Mouse (Mus musculus) c-Kit-positive CD71-positive TER-119-negative erythroid progenitor cells, embryonic 14.5 days (primary cell): Measurements from ENCODE around the gene Ddt.

Experiments
- DNase-seq: peaks from one replicate; pipeline ENCODE4 v3.0.0-alpha.2; 2013; ENCODE audit warnings: low read depth

Gene Ddt

DNA sequence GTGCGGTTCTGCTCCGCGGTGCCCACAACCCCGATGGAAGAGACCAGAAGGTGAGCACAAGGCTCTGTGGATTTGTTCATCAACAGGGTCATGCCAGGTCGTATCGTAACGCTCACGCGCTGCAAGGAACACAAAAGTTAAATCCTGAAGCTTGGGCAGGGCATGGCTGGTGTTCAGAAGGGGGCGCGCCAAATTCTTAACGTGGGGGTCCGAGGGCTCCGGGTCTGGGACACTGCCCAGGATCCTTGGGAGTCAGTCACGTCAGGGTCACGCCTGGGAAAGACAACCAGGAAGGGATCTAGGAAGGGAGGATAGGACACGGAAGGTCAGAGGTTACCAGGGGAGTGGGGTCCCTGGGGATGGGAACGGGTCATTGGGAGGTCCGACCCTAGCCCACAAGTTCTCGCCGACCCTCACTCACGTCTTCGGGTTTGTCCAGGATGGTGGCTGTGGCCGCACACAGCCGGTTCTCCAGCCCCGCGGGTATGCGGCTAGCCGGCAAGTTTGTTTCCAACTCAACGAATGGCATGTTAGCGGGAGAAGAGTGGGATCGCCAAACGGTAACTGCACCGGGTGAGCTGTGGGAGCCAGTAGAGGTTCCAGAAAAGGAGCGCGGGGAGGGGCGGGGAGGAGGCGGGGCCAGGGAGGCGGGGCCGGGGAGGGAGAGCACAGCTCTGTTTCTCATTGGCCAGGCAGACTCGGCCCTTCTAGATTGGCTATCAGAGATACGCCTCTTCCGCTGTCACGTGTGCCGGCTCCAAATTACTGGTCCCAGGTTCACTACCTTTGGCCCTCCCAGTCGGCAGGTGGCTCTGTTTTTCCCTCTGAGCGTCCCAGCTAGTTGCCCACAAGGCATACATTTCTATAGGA, at the start of gene Ddt:
Gene Ddt (minus strand): TSS at position 620 of the 870 bp plus-strand sequence.
- DNase-seq, result peak; percentile 85

DNA sequence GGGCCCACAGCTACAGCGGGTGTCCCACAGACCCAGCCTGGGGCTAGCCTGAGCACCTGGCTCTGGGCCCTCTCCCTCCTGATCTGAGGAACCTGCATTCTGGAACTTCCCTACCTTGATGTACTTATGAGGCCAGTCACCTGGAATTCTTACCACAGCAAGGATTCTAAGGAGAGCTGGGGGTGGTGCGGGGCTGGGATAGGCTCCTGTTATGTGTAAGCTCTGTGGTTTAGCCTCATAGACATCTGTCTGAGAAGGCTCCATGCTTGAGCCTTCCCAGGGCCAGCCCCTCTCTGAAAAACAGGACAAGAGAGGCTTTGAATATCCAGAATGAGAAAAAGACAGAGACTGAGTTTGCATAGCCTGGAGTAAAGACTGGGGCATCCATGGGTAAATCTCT, 49.2 kb upstream of the Ddt start, which contains the start of gene Gstt4:
Gene Gstt4 (minus strand): TSS at position 101 of the 400 bp plus-strand sequence.
- DNase-seq, result no peak

- no peak for DNase-seq
Measured at GRCm38 (mm10) chr10:75819882-75820281, 46.7 kb upstream of the Ddt start.

GRCm38 (mm10) chr10:75818641-75819040, 45.4 kb upstream of the Ddt start:
- no peak for DNase-seq

GRCm38 (mm10) chr10:75804217-75804616, 31.0 kb upstream of the Ddt start:
- DNase-seq, result no peak

- DNase-seq, result peak; percentile 51
Measured at GRCm38 (mm10) chr10:75798176-75798696, 25.0 kb upstream of the Ddt start, which contains the start of gene Gstt1. Gene Gstt1 (minus strand): TSS chr10:75798584.

DNA sequence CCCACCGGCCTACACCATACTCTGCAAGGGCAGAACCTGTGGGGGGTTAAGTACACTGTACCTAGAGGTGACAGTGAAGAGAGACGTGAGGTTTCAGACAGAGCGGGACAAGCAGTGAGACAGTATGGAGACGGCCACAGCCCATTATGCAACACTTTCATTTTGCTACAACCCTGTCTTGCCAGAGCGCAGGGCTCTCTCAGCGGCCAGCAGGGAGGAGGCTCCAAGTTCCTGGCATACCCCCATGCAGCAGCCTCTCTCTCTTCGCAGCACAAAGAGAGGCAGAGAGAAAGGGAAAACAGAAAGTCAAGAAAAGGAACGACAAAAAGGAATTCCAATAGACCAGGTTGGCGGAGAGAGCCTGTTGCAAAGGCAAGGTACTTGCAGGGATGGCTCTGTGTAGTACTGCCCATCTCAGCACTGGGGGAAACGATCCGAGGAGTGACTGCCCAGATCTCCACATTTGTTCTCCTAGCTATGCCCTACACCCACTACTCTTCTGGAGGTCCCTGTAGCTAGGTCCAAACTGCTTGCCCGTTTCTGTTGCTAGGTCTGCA, 24.5 kb upstream of the Ddt start:
- DNase-seq, result no peak

DNA sequence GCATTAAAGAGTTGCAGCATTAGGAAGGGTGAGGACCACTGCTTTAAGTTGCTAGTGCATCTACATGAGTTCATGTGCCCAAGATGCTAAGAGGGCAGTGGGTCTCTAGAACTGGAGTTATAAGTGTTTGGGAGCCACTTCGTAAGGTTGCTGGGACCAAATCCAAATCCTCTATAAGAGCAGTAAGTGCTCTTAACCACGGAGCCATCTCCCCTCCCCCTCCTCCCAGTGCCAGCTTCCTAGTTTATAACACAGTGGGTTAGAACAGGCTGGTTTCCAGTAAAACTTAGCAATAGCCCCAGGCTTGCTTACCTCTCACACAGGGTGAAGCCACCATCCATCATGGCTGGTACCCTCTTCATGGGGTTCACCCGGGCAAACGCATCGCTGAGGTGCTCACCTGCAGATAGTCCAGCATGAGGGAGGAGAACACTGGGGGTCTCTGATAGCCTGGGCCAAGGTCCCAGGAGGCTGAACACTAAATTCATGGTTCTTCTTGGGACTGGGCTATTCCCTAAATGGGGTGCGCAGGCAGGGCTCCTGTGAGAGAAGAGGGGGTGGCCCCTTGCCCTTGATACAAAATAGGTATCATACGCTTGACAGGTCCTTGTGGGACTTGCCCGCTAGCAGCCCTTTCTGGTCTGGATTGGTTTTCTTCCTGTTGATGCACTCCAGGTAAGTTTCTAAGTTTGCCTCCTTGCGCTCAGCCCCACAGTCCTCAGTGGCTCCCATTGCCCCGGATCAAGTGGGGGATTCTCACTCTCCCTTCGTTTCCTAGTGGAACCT, 23.7 kb upstream of the Ddt start:
- no peak for DNase-seq

GRCm38 (mm10) chr10:75794880-75795279, 21.7 kb upstream of the Ddt start:
- no peak for DNase-seq

- DNase-seq, result no peak
Measured at GRCm38 (mm10) chr10:75790773-75791172, 17.6 kb upstream of the Ddt start.

GRCm38 (mm10) chr10:75789841-75790240, 16.6 kb upstream of the Ddt start:
- DNase-seq, result no peak

DNA sequence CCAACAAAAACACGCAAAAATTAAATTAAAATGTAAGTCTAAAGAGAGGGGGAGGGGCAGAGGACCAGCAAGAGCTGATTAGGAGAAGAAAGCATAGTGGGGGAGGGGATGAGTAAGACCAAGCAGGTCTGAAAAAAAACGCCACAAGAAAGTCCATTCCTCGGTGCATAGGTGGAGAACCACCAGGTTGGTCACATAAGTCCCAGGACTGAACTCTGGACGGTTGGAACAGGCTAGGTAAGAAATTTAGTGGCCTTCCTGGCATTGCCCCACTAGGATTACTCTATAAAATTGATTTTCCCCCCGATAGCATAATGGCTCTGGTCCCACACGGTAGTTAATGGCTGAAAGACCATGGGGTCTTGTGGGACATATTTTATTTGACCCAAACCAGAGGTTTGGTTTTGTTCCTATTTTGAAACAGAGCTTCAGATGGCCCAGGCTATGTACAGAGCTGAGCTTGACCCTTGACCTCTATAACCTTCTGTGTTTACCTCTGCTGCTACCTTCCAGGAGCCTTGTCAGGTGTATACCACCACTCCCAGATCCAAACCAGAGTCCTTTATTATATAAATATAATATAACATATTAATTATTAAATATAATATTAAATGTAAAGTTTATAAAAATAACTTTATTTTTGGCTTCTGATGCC, 16.0 kb upstream of the Ddt start:
- no peak for DNase-seq

DNA sequence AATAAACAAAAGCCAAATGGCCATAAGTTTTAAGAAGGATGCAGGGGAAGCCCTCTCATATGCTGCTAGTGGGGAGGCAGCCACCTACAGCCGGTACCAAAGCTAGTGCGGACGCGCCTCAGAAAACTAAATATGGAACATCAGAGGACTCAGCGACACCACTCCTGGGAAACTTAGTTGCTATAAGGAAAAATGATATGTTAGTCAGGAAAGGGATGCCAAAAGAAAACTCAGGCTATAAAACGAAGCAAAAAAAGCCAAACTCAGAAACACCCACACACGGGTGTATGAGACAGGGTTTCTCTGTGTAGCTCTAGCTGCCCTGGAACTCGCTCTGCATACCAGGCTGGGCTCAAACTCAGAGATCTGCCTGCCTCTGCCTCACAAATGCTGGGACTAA, 15.1 kb upstream of the Ddt start:
- no peak for DNase-seq

DNA sequence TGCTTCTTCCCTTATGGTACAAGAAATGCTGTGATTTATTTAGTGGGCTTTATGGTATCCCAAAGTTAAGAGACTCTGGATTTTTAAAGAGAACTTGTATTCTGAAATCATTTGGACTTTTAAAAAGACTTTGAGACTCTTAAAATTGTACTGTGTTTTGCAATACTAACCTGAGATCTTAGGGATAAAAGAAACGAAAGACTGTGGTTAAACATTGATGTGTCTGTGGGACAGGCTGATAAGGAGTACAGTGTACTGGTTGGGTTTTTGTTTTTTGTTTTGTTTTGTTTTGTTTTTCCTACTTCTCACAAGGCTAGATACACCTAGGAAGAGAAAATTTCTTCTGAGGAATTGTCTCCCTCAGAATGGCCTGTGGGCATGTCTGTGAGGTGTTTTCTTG, 12.2 kb upstream of the Ddt start:
- no peak for DNase-seq

DNA sequence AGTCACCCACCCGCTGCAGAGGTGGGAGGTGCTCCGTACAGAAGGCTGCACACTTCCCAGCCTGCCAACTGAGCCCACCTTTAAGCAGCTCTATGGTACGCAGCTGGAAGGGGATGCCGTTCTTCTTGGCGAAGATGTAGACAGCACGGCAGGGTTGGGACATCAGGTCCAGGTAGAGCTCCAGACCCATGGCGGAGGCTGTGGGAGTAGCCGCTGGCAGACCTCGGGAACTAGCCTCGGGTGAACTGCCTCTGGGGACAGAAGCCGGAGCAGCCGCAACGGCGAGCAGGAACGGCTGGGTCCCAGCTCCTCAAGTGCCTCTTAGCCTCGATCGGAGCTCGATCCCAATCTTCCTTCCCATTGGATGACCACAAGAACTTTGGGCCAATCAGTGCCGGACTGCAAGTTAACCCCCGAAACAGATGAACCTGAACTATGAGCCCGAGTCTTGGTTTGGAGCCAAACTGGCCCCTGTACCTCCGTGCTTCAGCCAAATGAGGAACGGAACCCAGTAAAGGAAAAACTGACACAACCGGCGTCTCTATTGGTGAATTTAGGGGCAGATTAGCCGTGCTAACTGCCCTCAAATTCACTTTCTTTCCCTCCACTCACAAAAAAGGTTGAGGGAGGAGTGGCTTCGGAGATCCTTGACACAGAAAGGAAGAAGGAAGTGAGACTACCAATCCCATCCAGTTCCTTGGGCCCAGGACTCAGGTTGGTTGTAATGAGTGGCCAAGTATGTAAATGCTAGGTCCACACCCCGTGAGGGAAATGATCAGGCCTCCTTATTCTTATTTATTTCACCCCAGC, 7.8 kb upstream of the Ddt start, which contains the start of the genes Gm20441 and Gstt3:
Gene Gm20441 (minus strand): TSS at position 186 of the 810 bp plus-strand sequence.
Gene Gstt3 (minus strand): TSS at position 646 of the 810 bp plus-strand sequence.
- DNase-seq, result no peak

GRCm38 (mm10) chr10:75779206-75780174, 6.3 kb upstream of the Ddt start:
- no peak for DNase-seq

DNA sequence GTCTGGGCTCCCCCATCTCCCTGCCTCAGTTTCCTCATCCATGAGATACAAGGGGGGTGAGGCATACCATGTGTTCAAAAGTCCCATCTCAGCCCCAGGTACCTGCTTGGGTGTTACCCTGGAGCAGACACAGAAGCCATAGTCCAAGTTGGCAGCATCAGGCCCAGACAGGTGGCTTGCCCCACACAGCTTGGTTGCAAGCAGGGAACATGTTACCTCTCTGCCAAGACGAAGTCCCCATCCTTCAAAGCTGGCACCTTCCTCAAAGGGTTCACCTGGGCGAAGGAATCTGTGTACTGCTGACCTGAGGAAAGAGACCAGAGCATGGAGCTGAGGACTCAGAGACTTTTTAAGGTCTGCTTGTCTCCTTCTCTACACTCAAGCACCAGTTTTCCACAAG, 4.7 kb upstream of the Ddt start:
- DNase-seq, result no peak

DNA sequence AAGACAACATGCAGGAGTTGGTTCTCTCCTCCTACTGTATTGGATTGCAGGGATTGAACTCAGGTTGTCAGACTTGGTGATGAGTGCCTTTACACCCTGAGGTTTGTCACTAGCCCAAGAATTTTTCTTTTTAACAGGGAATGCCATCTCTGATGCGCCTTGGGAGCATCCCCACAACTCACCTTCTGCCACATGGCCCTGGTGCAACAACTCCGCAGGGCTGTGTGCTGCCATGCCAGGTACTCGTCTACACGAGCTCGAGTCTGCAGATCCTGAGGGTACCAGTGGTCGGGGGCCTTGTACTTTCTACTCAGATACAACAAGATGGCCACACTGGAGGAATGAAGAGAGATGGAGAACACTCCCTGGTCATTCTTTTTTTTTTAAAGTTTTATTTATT, 3.3 kb upstream of the Ddt start:
- DNase-seq, result no peak

- no peak for DNase-seq
Measured at GRCm38 (mm10) chr10:75774587-75774986, 1.4 kb upstream of the Ddt start.

GRCm38 (mm10) chr10:75774102-75774501, 888 bp upstream of the Ddt start:
- DNase-seq, result no peak
